Mouse (Mus musculus) mesoderm, embryonic 11.5 days (tissue): ENCODE data around the gene Podxl2.

Experiments used
- DNase-seq: peaks from one replicate; pipeline ENCODE4 v3.0.0-alpha.2; 2012; ENCODE audit warnings: low read depth, low spot score

The Podxl2 gene

DNA sequence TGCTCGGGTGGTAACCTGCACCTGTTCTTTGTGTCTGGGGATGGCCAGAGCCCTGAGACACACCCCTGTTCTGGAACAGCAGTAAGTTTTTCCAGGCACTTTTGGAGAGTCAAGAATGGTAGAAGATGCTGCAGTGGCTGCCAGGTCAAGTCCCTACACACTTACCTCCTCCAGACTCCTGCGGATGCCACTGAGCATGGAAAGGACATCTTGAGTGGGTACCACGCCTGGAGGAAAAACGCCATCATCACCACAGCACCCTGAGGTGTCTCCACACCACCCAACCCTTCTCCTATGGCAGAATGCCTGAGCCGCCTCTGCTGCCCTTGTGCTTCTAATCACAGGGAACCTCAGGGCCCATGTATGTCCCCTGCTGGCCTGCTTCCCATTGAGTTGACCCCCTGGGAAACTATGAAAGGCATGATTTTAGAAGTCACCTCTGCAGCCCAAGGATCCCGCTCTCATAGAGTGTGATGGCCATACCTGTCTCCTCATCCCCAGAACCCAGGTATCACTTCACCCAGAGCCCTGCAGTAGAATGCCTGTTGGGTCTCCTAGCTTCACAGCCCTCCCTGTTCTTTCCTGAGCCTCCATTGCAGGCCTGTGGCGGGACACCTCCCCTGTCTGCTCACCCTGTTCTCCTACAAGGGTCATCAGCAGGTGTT, 29.8 kb downstream of the Podxl2 start:
- DNase-seq, result no peak

DNA sequence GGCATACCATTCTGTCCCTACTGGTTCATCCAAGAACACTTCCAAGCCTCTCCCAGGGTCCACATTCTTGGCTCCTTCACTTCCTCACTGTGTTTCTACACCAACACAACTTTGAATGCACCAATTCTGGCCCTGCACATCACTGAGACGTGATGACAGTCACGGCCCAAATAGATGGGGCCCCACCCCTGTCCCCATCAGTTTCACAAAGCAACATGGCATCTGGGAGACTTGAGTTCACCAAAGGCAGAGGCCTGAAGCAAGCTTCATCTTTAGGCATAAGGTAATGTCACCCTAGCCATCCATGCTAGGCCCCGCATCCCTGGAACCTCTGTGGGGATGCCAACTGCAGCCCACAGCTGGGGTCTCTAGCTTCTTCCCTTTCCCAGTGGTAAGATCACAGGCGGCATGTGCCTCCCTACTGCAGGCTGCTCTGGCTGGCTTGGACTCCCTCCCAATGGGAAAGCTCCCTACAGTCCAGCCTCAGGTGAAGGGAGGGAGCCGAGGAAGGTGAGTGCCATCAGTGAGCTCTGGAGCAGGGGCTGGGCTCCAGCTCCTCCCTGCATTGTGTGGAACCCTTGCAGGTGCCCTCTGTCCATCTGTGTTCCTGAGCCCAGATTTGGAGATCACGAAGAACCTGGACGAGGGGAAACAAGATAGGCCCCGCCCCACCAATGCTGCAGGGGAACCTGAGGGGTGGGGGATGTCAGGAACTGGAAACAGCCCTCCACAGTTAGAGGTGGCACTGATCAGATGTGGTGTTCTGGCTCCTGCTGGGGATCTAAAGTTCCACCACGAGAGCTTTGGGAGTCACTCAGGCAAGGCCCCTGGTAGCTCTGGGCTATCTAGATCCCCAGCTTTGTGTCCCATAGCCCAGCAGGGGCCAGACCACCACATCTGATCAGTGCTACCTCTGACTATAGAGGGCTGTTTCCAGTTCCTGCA, 30.8 kb downstream of the Podxl2 start:
- DNase-seq, result no peak

DNA sequence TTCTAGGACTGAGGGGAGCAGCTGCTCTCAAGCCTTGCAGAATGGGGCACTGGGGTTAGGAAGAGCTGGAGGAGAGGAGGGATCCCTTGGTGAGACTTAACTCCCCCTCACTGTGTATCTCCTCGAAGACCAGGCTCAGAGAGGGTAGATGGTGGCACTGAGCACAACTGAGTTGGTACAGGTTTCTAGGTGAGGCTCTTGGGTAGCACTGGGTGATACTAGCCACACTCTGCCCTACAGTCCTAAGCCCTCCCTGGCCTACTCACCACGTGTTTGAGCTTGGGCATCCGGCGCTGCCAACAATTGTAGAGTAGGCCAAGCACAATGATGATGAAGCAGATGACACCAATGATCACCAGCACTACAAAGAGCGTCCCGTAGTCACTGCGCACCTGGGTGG, 31.6 kb downstream of the Podxl2 start:
- no peak for DNase-seq

DNA sequence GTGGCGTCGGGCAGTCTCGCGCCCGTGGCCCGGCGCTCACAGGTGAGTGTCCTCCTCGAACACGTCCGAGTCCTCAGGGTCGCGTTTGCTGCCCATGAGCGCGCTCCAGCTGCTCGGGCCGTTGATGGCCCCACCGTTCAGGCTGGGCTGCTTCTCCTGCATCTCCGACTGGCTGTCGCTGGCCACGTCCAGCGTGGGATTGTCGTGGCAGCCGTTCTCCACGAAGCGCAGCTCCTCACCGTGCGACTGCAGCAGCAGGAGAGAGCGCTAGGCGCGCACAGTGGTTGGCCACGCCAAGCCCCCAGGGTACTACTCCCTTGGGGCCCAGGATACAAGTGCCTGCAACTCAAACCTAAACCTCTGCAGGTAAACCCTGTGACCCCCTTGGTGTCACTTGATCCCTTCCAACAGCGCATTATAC, 32.1 kb downstream of the Podxl2 start:
- peak; percentile 60 for DNase-seq

DNA sequence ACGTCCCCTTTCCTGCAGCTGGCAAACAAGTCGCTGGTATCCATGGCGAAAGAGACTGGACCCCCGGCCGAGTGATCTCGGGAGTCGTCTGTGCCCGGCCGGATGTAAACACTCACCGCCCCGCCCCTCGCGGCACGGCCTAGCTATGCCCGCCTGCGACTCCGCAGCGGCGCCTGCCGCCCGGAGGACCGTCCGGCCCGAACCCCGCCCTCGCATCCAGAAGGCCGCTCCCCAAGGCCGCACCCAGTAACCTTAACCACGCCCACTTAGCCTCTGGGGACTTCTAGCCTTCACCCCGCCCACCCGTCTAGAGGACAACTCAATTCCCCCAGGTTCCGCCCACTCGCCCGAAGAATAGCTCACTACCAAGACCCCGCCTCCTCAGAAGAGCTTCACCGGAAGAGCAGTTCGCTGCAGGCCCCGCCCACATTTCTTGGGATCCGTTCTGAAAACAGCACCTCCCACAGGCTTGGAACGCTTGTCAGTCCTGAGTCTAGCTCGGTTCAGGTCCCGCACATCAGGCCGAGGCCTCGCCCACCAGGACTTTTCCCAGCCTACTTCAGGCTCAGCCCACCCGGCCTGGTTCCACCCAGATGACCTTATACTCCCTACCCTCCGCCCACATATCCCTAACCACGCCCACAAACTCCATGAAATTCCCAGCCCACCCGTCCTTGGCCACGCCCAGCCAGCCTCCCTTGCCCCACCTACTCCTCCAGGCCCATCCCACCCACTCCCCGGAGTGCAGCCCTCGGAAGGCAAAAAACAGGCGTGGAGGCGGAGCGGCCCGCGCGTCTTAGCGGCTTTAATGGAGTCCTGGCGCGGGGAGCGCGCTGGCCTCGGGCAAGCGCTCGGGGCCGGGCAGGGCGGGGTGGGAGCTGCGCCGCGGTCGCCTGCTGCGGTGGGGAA, 32.8 kb downstream of the Podxl2 start, which contains the start of gene Abtb1:
Gene Abtb1 (minus strand): TSS at position 204 of the 909 bp plus-strand sequence.
- peak; percentile 99 for DNase-seq

DNA sequence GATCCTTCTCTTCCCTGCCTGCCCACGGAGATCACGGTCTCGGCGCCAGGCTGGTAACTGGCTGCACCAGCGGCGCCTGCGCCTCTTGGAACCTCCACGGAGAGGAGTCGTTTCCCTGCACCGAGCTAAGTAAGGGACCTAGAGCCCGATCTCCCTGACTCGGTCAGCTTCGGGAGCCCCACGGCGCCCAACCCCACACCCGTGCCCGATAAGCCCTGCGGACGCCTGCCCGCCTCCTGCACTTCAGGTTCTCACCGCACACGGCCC, 33.4 kb downstream of the Podxl2 start:
- DNase-seq, result no peak

DNA sequence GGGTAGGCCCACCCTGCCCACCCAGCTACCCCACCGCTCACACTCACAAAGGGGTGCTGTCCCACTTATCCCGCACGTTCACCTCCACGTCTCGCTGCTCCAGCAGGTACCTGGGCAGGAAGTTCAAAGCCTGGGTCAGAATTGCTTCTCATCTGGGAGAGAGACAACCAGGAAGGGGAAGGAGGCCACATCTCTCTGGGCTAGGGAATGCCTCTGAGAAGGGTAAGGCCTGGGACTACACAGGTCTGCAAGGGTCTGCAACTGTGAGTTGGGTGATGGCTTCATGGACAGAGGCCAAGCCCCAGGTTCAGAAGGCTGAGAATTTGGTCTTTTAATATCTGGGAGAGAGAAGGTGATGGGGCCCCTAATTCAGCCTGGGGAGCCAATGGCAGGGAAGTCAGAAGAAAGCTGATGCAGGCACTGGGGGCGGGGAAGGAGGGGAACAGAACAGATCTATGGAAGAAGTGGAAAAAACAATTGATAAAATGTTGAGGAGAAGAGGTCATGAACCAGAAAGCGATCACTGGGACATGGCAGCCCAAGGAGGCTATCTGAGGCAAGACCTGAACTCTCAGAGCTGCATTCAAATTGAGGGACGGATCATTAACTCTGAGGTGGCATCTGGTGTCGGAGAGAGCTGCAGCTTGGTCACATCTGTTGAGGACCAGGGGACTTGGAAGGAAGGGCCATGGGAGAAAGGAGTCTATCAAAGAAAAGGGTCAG, 33.9 kb downstream of the Podxl2 start:
- no peak for DNase-seq

DNA sequence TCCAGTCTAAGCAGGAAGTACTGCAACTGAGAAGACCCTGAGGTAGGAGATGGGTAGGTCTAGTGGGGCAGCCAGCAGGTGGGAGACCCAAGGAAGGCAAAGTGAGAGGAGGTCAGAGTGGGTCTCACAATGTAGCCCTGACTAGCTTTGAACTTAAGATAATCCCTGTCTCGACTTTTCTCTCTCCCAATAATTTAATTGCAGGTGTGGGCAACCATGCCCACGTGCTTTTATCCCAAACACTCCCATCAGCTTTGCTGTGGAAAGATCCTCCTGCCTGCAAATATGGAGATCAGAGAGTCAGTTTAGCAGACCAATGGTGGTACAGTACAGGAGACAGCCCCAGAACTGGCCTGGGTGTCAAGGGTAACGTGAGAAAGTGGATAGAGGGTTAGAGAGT, 34.6 kb downstream of the Podxl2 start:
- DNase-seq, result no peak

DNA sequence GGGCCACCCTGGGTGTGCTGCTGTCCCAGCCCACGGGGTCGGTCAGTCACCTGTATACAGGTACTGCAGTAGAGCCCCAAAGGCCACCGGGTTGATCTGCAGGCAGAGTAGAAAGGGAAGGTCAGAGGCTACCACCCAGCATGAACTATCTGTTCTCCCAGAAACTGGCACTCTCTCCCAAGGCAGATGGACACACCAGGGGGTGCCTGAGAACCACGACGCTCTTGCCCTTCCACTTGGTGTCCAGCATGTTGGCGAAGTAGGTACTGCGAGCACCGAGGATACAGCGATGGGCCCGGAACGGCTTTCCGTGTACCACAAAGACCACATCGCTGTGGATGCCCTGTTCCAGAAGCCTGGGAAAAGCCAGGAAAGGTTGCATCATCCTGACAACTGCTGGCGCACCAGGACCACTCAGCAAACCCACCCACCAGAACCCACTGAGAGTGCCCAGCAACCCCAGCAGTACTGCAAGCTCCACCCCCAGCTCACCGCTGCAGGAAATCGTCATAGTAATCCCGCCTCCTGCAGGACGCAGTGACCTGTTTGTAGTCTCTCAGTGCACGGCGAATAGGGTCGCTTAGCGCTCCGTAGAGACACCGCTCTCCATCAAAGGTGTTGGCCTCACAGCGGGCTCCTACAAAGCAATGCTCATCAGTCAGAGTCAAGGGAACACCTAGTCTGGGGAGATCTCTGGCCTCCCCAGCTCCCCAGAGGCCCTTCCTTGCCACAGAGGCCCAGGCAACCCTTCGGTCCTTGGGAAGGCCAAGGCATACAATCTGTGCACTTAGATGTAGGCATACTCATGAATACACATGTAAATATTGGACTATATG, 35.5 kb downstream of the Podxl2 start:
- DNase-seq, result no peak

DNA sequence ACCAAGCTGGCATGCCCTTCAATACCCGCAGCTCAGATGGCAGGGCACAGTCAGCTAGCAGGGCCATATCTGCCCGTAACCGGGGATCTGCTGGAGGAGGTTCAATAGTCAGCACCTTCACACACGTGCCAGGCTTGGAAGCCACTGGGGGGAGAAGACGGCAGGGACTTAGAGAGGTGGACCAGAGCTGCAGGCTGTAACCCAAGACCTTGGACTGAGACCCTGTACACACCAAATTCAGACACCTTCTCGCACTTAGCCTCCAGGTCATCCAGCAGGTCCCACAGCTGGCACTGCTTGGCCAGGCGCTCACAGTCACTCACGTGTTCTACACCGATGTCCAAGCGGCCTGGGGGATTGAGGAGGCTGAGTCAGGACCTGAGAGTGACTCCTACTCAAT, 36.2 kb downstream of the Podxl2 start:
- DNase-seq, result no peak

DNA sequence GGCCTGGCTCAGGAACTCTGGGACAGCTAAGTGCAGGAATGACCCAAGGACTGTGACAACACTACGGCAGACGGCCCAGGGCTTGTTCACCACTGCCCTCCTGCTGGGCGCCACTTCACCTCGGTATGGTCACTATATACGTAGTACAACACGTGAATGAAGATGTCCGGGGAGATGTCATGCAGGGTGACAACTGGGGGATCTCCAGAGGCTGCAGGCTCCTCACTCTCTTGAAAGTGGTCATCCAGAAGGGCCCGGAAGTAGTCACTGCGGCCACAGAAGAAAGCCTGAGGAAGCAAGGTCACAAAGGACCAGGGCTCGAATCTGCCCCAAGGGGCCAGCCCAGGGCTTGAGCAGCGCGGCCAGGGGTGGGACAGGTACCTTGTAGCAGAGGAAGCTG, 36.8 kb downstream of the Podxl2 start:
- DNase-seq, result no peak

DNA sequence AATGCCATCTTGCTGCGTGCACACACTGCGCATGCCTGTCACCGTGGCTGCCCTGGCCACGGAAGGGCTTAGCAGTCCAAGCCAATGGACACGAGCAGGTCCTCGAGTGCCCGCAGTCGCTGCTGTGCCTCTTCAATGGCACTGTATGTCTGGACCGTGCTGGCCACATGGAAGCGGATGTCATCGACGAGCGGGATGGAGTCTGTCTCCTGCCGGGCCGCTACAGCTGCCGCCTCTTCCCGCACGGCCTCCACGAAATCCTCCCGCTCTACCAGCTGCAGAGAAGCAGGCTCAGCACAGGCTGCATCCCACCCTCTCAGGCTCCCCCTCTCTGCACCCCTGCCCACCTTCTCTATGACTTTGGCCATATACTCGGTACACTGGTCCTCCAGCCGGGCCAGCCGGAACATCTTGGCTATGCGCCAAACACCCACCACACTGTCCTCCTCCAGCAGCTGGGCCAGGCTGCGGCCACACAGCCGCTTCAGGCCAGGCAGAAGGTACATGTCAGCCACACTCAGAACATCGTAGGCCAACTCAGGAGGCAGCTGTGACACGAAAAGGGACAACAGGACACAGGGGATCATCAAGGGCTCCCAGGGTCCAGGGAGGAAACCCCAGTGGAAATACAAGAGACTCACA, 38.5 kb downstream of the Podxl2 start:
- no peak for DNase-seq

DNA sequence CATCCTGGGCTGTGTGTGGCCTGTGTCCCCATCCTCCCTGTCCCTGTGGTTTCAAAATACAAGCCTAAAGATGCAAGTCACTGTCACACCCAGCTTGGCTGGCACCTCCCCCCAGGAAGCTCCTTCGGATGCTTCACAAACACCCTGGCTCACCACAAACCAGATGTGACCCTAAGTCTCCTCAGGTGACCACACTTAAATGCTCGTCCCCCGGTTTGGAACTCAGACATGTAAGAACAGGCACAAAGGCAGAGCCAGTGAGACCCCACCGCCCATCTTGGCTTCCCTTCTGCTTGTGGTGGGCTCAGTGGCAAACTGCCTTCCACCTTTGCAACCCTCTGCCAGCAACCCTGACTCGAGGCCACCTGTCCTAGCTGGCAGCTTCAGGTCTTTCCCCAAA, 39.8 kb downstream of the Podxl2 start:
- no peak for DNase-seq

DNA sequence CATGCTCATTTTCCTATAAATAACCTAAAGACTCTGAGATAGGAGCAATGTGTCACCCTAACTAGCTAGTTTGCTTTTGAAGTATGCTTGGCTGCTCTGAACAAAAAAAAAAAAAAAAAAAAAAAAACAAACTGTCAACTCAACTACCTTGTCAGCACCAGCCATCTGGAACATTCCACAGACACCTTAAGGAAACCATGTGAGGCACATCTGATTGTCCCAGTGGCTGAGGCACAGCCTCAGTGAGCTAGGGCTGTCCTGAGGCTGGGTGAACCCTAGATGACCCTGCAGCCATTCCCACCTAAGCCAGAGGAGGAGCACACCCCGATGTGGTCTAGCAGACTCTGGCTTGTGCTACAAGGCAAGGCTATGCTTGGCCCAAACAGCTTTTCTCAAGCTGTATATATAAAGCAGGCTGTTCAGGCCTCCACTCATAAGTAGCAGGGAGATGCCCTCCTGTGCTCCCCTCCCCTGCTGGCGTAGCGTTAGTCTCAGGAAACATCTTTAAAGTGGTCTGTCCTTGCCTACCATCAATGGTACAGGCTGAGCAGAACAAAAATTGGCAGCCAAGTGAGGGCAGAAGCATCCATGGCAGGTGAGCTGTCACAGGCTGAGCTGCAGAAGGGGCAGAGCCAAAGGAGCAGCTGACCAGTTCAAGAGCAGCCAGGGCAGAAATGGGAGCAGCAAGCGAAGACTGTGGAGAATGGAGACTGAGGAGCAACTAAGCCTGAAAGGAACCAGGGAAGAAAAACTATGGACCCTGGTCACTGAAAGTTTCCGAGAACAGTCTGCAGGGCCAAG, 41.3 kb downstream of the Podxl2 start:
- no peak for DNase-seq

DNA sequence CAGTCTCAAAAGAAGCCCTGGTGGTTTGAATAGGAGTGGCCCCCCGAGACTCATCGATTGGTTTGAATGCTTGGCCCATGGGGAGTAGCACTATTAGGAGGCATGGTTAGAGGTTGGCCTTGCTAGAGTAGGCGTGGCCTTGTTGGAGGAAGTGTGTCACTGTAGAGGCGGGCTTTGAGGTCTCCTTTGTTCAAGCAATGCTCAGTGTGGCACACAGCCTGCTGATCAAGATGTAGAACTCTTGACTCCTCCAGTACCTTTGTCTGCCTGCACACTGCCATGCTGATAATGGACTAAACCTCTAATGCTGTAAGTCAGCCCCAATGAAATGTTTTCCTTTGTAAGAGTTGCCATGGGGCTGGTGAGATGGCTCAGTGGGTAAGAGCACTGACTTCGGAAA, 42.2 kb downstream of the Podxl2 start:
- no peak for DNase-seq

DNA sequence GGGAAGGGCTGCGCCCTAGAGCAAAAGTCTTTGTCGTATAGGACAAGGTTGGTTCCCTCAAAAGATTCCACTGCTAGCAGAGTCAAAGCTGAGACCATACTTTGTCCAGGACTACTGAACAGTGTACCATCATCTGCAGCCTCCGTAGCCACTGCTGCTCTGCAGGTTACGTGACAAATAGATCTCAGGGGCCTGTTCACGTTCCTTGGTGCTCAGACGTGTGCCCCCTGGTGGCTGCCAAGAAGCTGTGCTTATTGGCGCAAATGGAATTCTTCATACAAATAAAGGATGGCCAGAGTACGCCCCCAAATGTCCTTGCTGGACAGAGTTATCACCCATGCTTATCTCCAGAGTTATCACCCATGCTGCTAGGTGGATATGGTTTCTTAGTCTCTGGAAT, 43.4 kb downstream of the Podxl2 start:
- peak; percentile 83 for DNase-seq

DNA sequence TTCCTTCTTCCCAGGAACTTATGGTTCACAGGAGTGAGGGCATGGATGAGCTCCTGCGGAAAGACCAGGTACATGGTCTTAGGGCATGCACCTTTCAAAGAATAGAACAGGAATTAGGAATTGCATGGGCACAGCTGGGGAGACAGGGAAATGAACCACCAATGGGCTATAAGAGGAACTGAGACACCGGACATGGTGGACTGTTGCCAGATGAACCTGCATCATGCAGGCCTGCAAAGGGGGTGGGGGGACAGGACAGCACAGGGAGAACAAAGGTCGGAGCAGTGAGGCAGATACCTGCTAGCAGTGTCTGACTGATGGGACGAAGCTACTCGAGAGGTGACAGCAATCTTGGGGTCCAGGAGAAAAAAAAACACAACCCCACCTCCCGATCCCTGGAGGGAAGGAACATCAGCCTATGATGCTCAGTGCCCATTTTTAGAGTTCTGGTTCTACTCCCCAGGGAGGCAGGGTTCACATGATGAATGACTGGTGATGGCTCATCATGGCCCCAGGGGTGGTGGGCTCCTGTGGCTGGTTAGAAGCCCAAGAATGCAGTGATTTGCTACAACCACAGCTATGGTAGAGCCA, 44.6 kb downstream of the Podxl2 start:
- no peak for DNase-seq

DNA sequence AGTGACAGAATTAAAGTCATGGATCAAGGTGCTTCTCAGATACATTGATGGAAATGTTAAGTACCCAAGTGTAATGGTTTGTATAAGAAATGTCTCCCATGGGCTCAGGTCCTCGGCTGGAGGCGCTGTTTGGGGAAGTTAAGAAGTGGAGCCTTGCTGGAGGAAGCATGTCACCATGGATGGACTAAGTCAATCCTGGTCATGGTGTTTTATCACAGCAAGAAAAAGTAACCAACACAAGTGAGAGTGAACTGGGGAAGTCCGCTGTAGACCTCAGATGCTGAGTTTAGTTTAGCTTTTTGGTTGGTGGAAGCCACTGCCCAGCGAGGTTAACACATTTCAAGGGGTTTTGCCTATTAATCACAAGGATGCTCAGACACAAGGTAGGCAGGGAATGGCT, 45.3 kb downstream of the Podxl2 start:
- no peak for DNase-seq
